ENCODE assay signal across 21 mouse cellular contexts in genomic region chr1:73844574-73844973, GRCm38 (mm10).
DNase-seq lines count a peak whose midpoint lies in the region; ATAC-seq and TF ChIP-seq lines count a peak whose summit lies in the region.
"Had no signal": no experiment of that assay in that cellular context is flagged by ENCODE, and none has a peak within 500 bp of the region (broad histone marks: within the 10 kb centered on the region; RNA-seq: fewer than 3 reads in every experiment).

No protein-coding gene starts in this region.

- peak; percentile 20 for DNase-seq in kidney, adult 2 months
- peak; percentile 22 for DNase-seq in large intestine, adult 2 months (ENCODE audit: low read depth, low spot score)
- DNase-seq in forebrain, embryonic 10.5 days (ENCODE audit: extremely low spot score, low spot score) = no peak
- DNase-seq in heart, adult 8-10 months (ENCODE audit: low spot score) = no peak
- DNase-seq: adrenal gland, adult 2 months; adrenal gland, postnatal 10 days; adrenal gland, postnatal 25 days; cerebellum, adult 11 months; cerebellum, adult 18-20 months; cerebellum, adult 8-10 months; cerebellum, adult 9-11 months; cerebellum, postnatal 14 days; cerebellum, postnatal 36 days; embryo, embryonic 11 days had no signal

- no peak overlapping the region for H3K27ac ChIP-seq in kidney, adult 2 months (ENCODE audit: insufficient read depth, low read depth, low read length)
- H3K27ac ChIP-seq in kidney, embryonic 14.5 days (ENCODE audit: low read depth, low read length) = no peak overlapping the region
- no peak overlapping the region for H3K27ac ChIP-seq in intestine, embryonic 16.5 days (ENCODE audit: low read length)
- H3K27ac ChIP-seq in forebrain, embryonic 10.5 days = no peak overlapping the region
- H3K27ac ChIP-seq: embryonic facial prominence, embryonic 13.5 days; embryonic facial prominence, embryonic 15.5 days; forebrain, embryonic 13.5 days; forebrain, embryonic 15.5 days had no signal

- H3K4me2 ChIP-seq in kidney, embryonic 14.5 days (replicated peaks; ENCODE audit: low read depth, low read length) = no peak overlapping the region
- no peak overlapping the region for H3K4me2 ChIP-seq in intestine, embryonic 16.5 days (ENCODE audit: low read depth, low read length)
- H3K4me2 ChIP-seq: embryonic facial prominence, embryonic 13.5 days; embryonic facial prominence, embryonic 15.5 days; forebrain, embryonic 13.5 days; forebrain, embryonic 15.5 days had no signal

- no peak for TF ChIP-seq POLR2A in kidney, adult 2 months (IDR thresholded peaks at IDR 0.05; ENCODE audit: low read depth, low read length)

- TF ChIP-seq CTCF in kidney, adult 2 months (conservative IDR thresholded peaks at IDR 0.05; ENCODE audit: insufficient read depth, insufficient read length, low read depth, low read length) = no peak

- H3K27me3 ChIP-seq in kidney, adult 2 months (replicated peaks; ENCODE audit: control insufficient read depth, insufficient read depth, low read length) = no peaks in the 10 kb centered on the region
- no peaks in the 10 kb centered on the region for H3K27me3 ChIP-seq in kidney, embryonic 14.5 days (ENCODE audit: control insufficient read depth, insufficient read depth, low read length)
- H3K27me3 ChIP-seq in intestine, embryonic 16.5 days (replicated peaks; ENCODE audit: control insufficient read depth, insufficient read depth, low read length) = no peaks in the 10 kb centered on the region
- peaks cover 9% of the 10 kb centered on the region; the same call in 1 of the 2 replicates for H3K27me3 ChIP-seq in forebrain, embryonic 10.5 days (ENCODE audit: poor library complexity, severe bottlenecking)
- H3K27me3 ChIP-seq: embryonic facial prominence, embryonic 13.5 days; embryonic facial prominence, embryonic 15.5 days; forebrain, embryonic 15.5 days had no signal

- 57% methylated on average over 3 of the region's 3 CpGs for WGBS in kidney, adult 2 months
- WGBS in kidney, embryonic 14.5 days = 82% methylated on average over 3 of the region's 3 CpGs
- WGBS in intestine, embryonic 16.5 days = 52% methylated on average over 3 of the region's 3 CpGs
- WGBS in large intestine, adult 2 months = 17% methylated on average over 3 of the region's 3 CpGs
- WGBS in forebrain, embryonic 10.5 days = 93% methylated on average over 3 of the region's 3 CpGs

- ATAC-seq in kidney, embryonic 14.5 days (ENCODE audit: low FRiP score, low TSS enrichment) = no peak
- peak; percentile 78 for ATAC-seq in intestine, embryonic 16.5 days
- ATAC-seq: forebrain, embryonic 13.5 days; forebrain, embryonic 15.5 days had no signal

- no peaks in the 10 kb centered on the region for H3K36me3 ChIP-seq in kidney, adult 2 months (ENCODE audit: control insufficient read depth, insufficient read depth, low read length)
- no peaks in the 10 kb centered on the region for H3K36me3 ChIP-seq in kidney, embryonic 14.5 days (ENCODE audit: control insufficient read depth, insufficient read depth, low read length)
- no peaks in the 10 kb centered on the region for H3K36me3 ChIP-seq in intestine, embryonic 16.5 days (ENCODE audit: control insufficient read depth, insufficient read depth, low read length)
- H3K36me3 ChIP-seq in forebrain, embryonic 10.5 days (replicated peaks) = no peaks in the 10 kb centered on the region
- H3K36me3 ChIP-seq: embryonic facial prominence, embryonic 13.5 days; embryonic facial prominence, embryonic 15.5 days; forebrain, embryonic 15.5 days had no signal

- 0 out of 2 replicates have a peak, but pooled peaks cover under 1% of the 10 kb centered on the region for H3K4me1 ChIP-seq in kidney, adult 2 months (ENCODE audit: control insufficient read depth, insufficient read depth, low read length)
- H3K4me1 ChIP-seq in kidney, embryonic 14.5 days (ENCODE audit: control insufficient read depth, insufficient read depth, low read length) = no peaks in the 10 kb centered on the region
- H3K4me1 ChIP-seq in intestine, embryonic 16.5 days (ENCODE audit: control insufficient read depth, insufficient read depth, low read length) = no peaks in the 10 kb centered on the region; the same call in 1 of the 2 replicates
- no peaks in the 10 kb centered on the region for H3K4me1 ChIP-seq in forebrain, embryonic 10.5 days
- H3K4me1 ChIP-seq: forebrain, embryonic 13.5 days; forebrain, embryonic 15.5 days had no signal

- H3K9me3 ChIP-seq in kidney, embryonic 14.5 days (ENCODE audit: control insufficient read depth, low read length) = no peaks in the 10 kb centered on the region
- H3K9me3 ChIP-seq in intestine, embryonic 16.5 days (ENCODE audit: control insufficient read depth, low read length) = no peaks in the 10 kb centered on the region
- H3K9me3 ChIP-seq in forebrain, embryonic 10.5 days = no peaks in the 10 kb centered on the region
- H3K9me3 ChIP-seq: embryonic facial prominence, embryonic 13.5 days; embryonic facial prominence, embryonic 15.5 days; forebrain, embryonic 13.5 days; forebrain, embryonic 15.5 days had no signal

- H3K9ac ChIP-seq in kidney, embryonic 14.5 days (ENCODE audit: low read depth, low read length) = no peak overlapping the region
- H3K9ac ChIP-seq in intestine, embryonic 16.5 days (ENCODE audit: low read depth, low read length) = no peak overlapping the region
- H3K9ac ChIP-seq: embryonic facial prominence, embryonic 13.5 days; embryonic facial prominence, embryonic 15.5 days; forebrain, embryonic 13.5 days; forebrain, embryonic 15.5 days had no signal

- H3K4me3 ChIP-seq in kidney, adult 2 months (ENCODE audit: insufficient read depth, low read depth, low read length) = no peak overlapping the region
- H3K4me3 ChIP-seq in kidney, embryonic 14.5 days (ENCODE audit: low read length) = no peak overlapping the region
- no peak overlapping the region for H3K4me3 ChIP-seq in intestine, embryonic 16.5 days (ENCODE audit: low read length)
- no peak overlapping the region for H3K4me3 ChIP-seq in forebrain, embryonic 10.5 days
- H3K4me3 ChIP-seq: embryonic facial prominence, embryonic 13.5 days; embryonic facial prominence, embryonic 15.5 days; erythroblast, embryonic 14.5 days; forebrain, embryonic 13.5 days; forebrain, embryonic 15.5 days had no signal

Comparison
In these comparisons a context has a peak if more than half of its experiments do, and no peak if none do; other contexts are left out.
1. DNase-seq: peak in kidney, adult 2 months (single experiment) and large intestine, adult 2 months (single experiment); none in forebrain, embryonic 10.5 days (single experiment) and heart, adult 8-10 months (single experiment).